Mouse (Mus musculus) heart, adult 2 months (tissue): ENCODE results near the gene Oscp1.

Experiments used
- CTCF ChIP-seq: fragments of 200-600 bp; IDR thresholded peaks from 2 replicates; pipeline ENCODE4 v1.8.1; 2022; ENCODE audit warnings: antibody characterized with exemption, mild to moderate bottlenecking, moderate library complexity
- EP300 ChIP-seq: fragments of 200-500 bp; IDR thresholded peaks from 2 replicates; pipeline ENCODE4 v1.6.1; 2011; ENCODE audit warnings: low read depth, low read length, control low read depth; ENCODE audit not compliant: insufficient read depth
- POLR2A ChIP-seq: fragments of 200-500 bp; IDR thresholded peaks from 2 replicates; pipeline ENCODE4 v1.6.1; 2011; ENCODE audit warnings: mild to moderate bottlenecking, low read depth, low read length, control low read depth; ENCODE audit not compliant: insufficient read depth

DNA sequence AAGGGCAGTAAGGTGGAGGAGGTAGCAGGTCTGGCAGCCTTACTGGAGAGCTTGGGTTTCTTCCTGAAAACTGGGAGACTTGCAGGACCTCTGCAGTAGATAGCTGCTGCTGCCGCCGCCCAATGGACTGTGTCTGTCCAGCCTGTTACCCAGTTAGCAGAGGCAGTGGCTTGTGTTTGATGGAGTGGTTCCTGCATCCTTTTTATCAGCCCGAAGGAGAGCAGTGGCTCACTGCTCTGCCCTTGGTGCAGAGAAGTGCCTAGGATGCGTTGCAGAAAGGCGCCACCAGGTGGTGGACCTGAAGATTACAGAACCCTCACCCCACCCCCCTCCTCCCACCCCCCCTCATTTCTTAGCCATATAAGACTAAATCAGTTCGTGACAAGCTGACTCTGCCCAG is 55.6 kb downstream of the Oscp1 start:
- peak; percentile 90 for TF ChIP-seq CTCF
- TF ChIP-seq POLR2A = no peak
- 0 out of 2 replicates have a peak, but pooled peaks have one; percentile 50 for TF ChIP-seq EP300
